Mouse (Mus musculus) thymus, postnatal 0 days (tissue): ENCODE data around the gene Tcf3. TPM values are rescaled to one million over a fixed set of nuclear protein-coding genes. Genes with fewer than 3 reads are reported as not detected.

Experiments used
- DNase-seq: peaks from one replicate; pipeline ENCODE4 v3.0.0-alpha.2; 2015; ENCODE audit warnings: low spot score
- polyA plus RNA-seq: library from polyadenylated mRNA; unstranded; fragments of >200 nt; fragmentation: Nextera tagmentation; extraction: Ambion mirVana; gene quantifications from 2 replicates; pipeline ENCODE4 v1.2.1, GENCODE M21; 2015

Gene Tcf3
- polyA plus RNA-seq, 1 experiment from 2014 or later, result 96.8 TPM

- DNase-seq, result no peak
Measured at GRCm38 (mm10) chr10:80412656-80413541, 20.5 kb downstream of the Tcf3 start.

GRCm38 (mm10) chr10:80407924-80408323, 25.5 kb downstream of the Tcf3 start:
- no peak for DNase-seq

GRCm38 (mm10) chr10:80406684-80407501, 26.6 kb downstream of the Tcf3 start, which contains the start of gene Uqcr11:
Uqcr11 (minus strand) TSS chr10:80406830.
- DNase-seq, result peak; percentile 94

- DNase-seq, result peak; percentile 32
Measured at GRCm38 (mm10) chr10:80405481-80406173, 27.8 kb downstream of the Tcf3 start.

GRCm38 (mm10) chr10:80403044-80403692, 30.3 kb downstream of the Tcf3 start:
- peak; percentile 49 for DNase-seq

- no peak for DNase-seq
Measured at GRCm38 (mm10) chr10:80400704-80401161, 32.7 kb downstream of the Tcf3 start.

- no peak for DNase-seq
Measured at GRCm38 (mm10) chr10:80399973-80400703, 33.3 kb downstream of the Tcf3 start.

- DNase-seq, result peak; percentile 100
Measured at GRCm38 (mm10) chr10:80399191-80399972, 34.1 kb downstream of the Tcf3 start, which contains the start of gene Mbd3. Mbd3 (minus strand) TSS chr10:80399550.

- peak; percentile 97 for DNase-seq
Measured at GRCm38 (mm10) chr10:80398719-80399190, 34.7 kb downstream of the Tcf3 start.

GRCm38 (mm10) chr10:80398174-80398535, 35.3 kb downstream of the Tcf3 start:
- DNase-seq, result no peak

GRCm38 (mm10) chr10:80397524-80398173, 35.8 kb downstream of the Tcf3 start:
- DNase-seq, result no peak

GRCm38 (mm10) chr10:80396822-80397523, 36.5 kb downstream of the Tcf3 start:
- no peak for DNase-seq

- DNase-seq, result no peak
Measured at GRCm38 (mm10) chr10:80395025-80395627, 38.3 kb downstream of the Tcf3 start.

GRCm38 (mm10) chr10:80392687-80393086, 40.8 kb downstream of the Tcf3 start:
- DNase-seq, result no peak

- DNase-seq, result no peak
Measured at GRCm38 (mm10) chr10:80390697-80391096, 42.8 kb downstream of the Tcf3 start.

GRCm38 (mm10) chr10:80389185-80389708, 44.2 kb downstream of the Tcf3 start:
- DNase-seq, result no peak

- DNase-seq, result no peak
Measured at GRCm38 (mm10) chr10:80388731-80389130, 44.7 kb downstream of the Tcf3 start.
